Mouse (Mus musculus) heart, postnatal 0 days (tissue): ENCODE results near the gene Ucp3.

Experiments
- CTCF ChIP-seq: IDR thresholded peaks from 2 replicates; pipeline ENCODE4 v1.5.1; 2016; ENCODE audit warnings: antibody characterized with exemption, control low read depth, low read depth
- EP300 ChIP-seq: IDR thresholded peaks from 2 replicates; pipeline ENCODE4 v1.6.1; 2016; ENCODE audit warnings: antibody characterized with exemption, low read depth

GRCm38 (mm10) chr7:100493117-100493483 lies 20.3 kb downstream of the Ucp3 start, which contains the start of gene Ucp2:
- TF ChIP-seq CTCF, result no peak
- TF ChIP-seq EP300, result peak; percentile 53
